Mouse (Mus musculus): ENCODE data around the gene Tomm40l. TPM values are rescaled to one million over a fixed set of nuclear protein-coding genes. Genes with fewer than 3 reads are reported as not detected.

Gene Tomm40l
- polyA plus RNA-seq, 1 experiment from 2014 or later = 44.1 TPM

- peaks cover 2% of the 10 kb centered on the region; the same call in 1 of the 2 replicates for H3K36me3 ChIP-seq (ENCODE audit: insufficient read depth, low read length)
- no peak overlapping the region for H3K4me3 ChIP-seq (ENCODE audit: low read length)
- 85% methylated on average over 3 of the region's 3 CpGs for WGBS
- H3K4me2 ChIP-seq (replicated peaks; ENCODE audit: low read depth, low read length) = no peak overlapping the region; the same call in 1 of the 2 replicates
- ATAC-seq (ENCODE audit: low FRiP score, low TSS enrichment) = 0 out of 2 replicates have a peak, but pooled peaks have one; percentile 1
- H3K9me3 ChIP-seq (ENCODE audit: low read length) = no peaks in the 10 kb centered on the region
- peak overlapping the region; percentile 94 for H3K27ac ChIP-seq (ENCODE audit: low read length)
- no peaks in the 10 kb centered on the region for H3K27me3 ChIP-seq (ENCODE audit: insufficient read depth, low read length)
- no peak overlapping the region for H3K9ac ChIP-seq (replicated peaks; ENCODE audit: low read length)
- peaks cover 8% of the 10 kb centered on the region for H3K4me1 ChIP-seq (ENCODE audit: insufficient read depth, low read length)
These were observed 41.5 kb upstream of the Tomm40l start for GRCm38 (mm10) chr1:171263666-171264461.

GRCm38 (mm10) chr1:171263185-171263611 is 40.9 kb upstream of the Tomm40l start:
- H3K36me3 ChIP-seq (ENCODE audit: insufficient read depth, low read length) = peaks cover 5% of the 10 kb centered on the region; the same call in 1 of the 2 replicates
- 8% methylated on average over 2 of the region's 2 CpGs for whole genome bisulfite sequencing
- H3K9ac ChIP-seq (replicated peaks; ENCODE audit: low read length) = no peak overlapping the region
- H3K4me1 ChIP-seq (ENCODE audit: insufficient read depth, low read length) = peaks cover 8% of the 10 kb centered on the region
- H3K27me3 ChIP-seq (ENCODE audit: insufficient read depth, low read length) = no peaks in the 10 kb centered on the region
- no peak overlapping the region for H3K4me3 ChIP-seq (ENCODE audit: low read length)
- no peaks in the 10 kb centered on the region for H3K9me3 ChIP-seq (ENCODE audit: low read length)
- peak; percentile 89 for ATAC-seq (ENCODE audit: low FRiP score, low TSS enrichment)
- peak overlapping the region; percentile 94 for H3K27ac ChIP-seq (ENCODE audit: low read length)
- H3K4me2 ChIP-seq (replicated peaks; ENCODE audit: low read depth, low read length) = peak overlapping the region; percentile 28

GRCm38 (mm10) chr1:171262594-171263130 is 40.3 kb upstream of the Tomm40l start:
- Histone ChIP-seq H3K9ac (replicated peaks; ENCODE audit: low read length) (peak overlapping the region; percentile 58), H3K36me3 (ENCODE audit: insufficient read depth, low read length) (peaks cover 6% of the 10 kb centered on the region; the same call in 1 of the 2 replicates)
- WGBS = 4% methylated on average over 8 of the region's 8 CpGs

GRCm38 (mm10) chr1:171260316-171260715 is 38.0 kb upstream of the Tomm40l start:
- Histone ChIP-seq H3K4me3 (ENCODE audit: low read length) (no peak overlapping the region), H3K9me3 (ENCODE audit: low read length) (no peaks in the 10 kb centered on the region), H3K4me2 (replicated peaks; ENCODE audit: low read depth, low read length) (no peak overlapping the region), H3K36me3 (ENCODE audit: insufficient read depth, low read length) (peaks cover 9% of the 10 kb centered on the region; the same call in 1 of the 2 replicates), H3K27me3 (ENCODE audit: insufficient read depth, low read length) (no peaks in the 10 kb centered on the region), H3K27ac (ENCODE audit: low read length) (no peak overlapping the region), H3K4me1 (ENCODE audit: insufficient read depth, low read length) (peaks cover 8% of the 10 kb centered on the region), H3K9ac (replicated peaks; ENCODE audit: low read length) (no peak overlapping the region)
- WGBS = 44% methylated on average over 3 of the region's 3 CpGs
- no peak for ATAC-seq (ENCODE audit: low FRiP score, low TSS enrichment)

More at GRCm38 (mm10) chr1:171262594-171263130, 40.3 kb upstream of the Tomm40l start:
- no peaks in the 10 kb centered on the region for H3K27me3 ChIP-seq (ENCODE audit: insufficient read depth, low read length)
- H3K4me2 ChIP-seq (replicated peaks; ENCODE audit: low read depth, low read length) = peak overlapping the region; percentile 28
- H3K27ac ChIP-seq (ENCODE audit: low read length) = peak overlapping the region; percentile 90
- no peaks in the 10 kb centered on the region for H3K9me3 ChIP-seq (ENCODE audit: low read length)
- ATAC-seq (ENCODE audit: low FRiP score, low TSS enrichment) = peak; percentile 85
- H3K4me1 ChIP-seq (ENCODE audit: insufficient read depth, low read length) = peaks cover 8% of the 10 kb centered on the region
- H3K4me3 ChIP-seq (ENCODE audit: low read length) = peak overlapping the region; percentile 19

GRCm38 (mm10) chr1:171258921-171259320 is 36.6 kb upstream of the Tomm40l start:
- 83% methylated on average over 17 of the region's 17 CpGs for WGBS

GRCm38 (mm10) chr1:171257781-171258180 is 35.5 kb upstream of the Tomm40l start:
- WGBS = 90% methylated on average over 9 of the region's 9 CpGs
- no peak overlapping the region for H3K4me3 ChIP-seq (ENCODE audit: low read length)
- no peak for ATAC-seq (ENCODE audit: low FRiP score, low TSS enrichment)

More at GRCm38 (mm10) chr1:171258921-171259320, 36.6 kb upstream of the Tomm40l start:
- Histone ChIP-seq H3K4me1 (ENCODE audit: insufficient read depth, low read length) (peaks cover 8% of the 10 kb centered on the region), H3K36me3 (ENCODE audit: insufficient read depth, low read length) (peaks cover 12% of the 10 kb centered on the region), H3K4me2 (replicated peaks; ENCODE audit: low read depth, low read length) (no peak overlapping the region), H3K4me3 (ENCODE audit: low read length) (no peak overlapping the region), H3K9me3 (ENCODE audit: low read length) (no peaks in the 10 kb centered on the region), H3K27ac (ENCODE audit: low read length) (no peak overlapping the region), H3K27me3 (ENCODE audit: insufficient read depth, low read length) (no peaks in the 10 kb centered on the region), H3K9ac (replicated peaks; ENCODE audit: low read length) (no peak overlapping the region)
- no peak for ATAC-seq (ENCODE audit: low FRiP score, low TSS enrichment)

GRCm38 (mm10) chr1:171256937-171257548 is 34.7 kb upstream of the Tomm40l start:
- WGBS = 71% methylated on average over 15 of the region's 15 CpGs
- Histone ChIP-seq H3K9ac (replicated peaks; ENCODE audit: low read length) (no peak overlapping the region), H3K36me3 (ENCODE audit: insufficient read depth, low read length) (peaks cover 12% of the 10 kb centered on the region), H3K9me3 (ENCODE audit: low read length) (no peaks in the 10 kb centered on the region), H3K4me2 (replicated peaks; ENCODE audit: low read depth, low read length) (no peak overlapping the region), H3K4me3 (ENCODE audit: low read length) (no peak overlapping the region), H3K27me3 (ENCODE audit: insufficient read depth, low read length) (no peaks in the 10 kb centered on the region), H3K4me1 (ENCODE audit: insufficient read depth, low read length) (peaks cover 13% of the 10 kb centered on the region), H3K27ac (ENCODE audit: low read length) (no peak overlapping the region)
- ATAC-seq (ENCODE audit: low FRiP score, low TSS enrichment) = no peak

More at GRCm38 (mm10) chr1:171257781-171258180, 35.5 kb upstream of the Tomm40l start:
- H3K27me3 ChIP-seq (ENCODE audit: insufficient read depth, low read length) = no peaks in the 10 kb centered on the region
- peaks cover 11% of the 10 kb centered on the region for H3K4me1 ChIP-seq (ENCODE audit: insufficient read depth, low read length)
- peaks cover 12% of the 10 kb centered on the region for H3K36me3 ChIP-seq (ENCODE audit: insufficient read depth, low read length)
- no peak overlapping the region for H3K27ac ChIP-seq (ENCODE audit: low read length)
- no peaks in the 10 kb centered on the region for H3K9me3 ChIP-seq (ENCODE audit: low read length)
- H3K4me2 ChIP-seq (replicated peaks; ENCODE audit: low read depth, low read length) = no peak overlapping the region
- H3K9ac ChIP-seq (replicated peaks; ENCODE audit: low read length) = no peak overlapping the region

GRCm38 (mm10) chr1:171256095-171256818 is 33.9 kb upstream of the Tomm40l start:
- 88% methylated on average over 24 of the region's 24 CpGs for WGBS
- peaks cover 18% of the 10 kb centered on the region for H3K4me1 ChIP-seq (ENCODE audit: insufficient read depth, low read length)
- no peak overlapping the region for H3K27ac ChIP-seq (ENCODE audit: low read length)
- no peak for ATAC-seq (ENCODE audit: low FRiP score, low TSS enrichment)
- no peaks in the 10 kb centered on the region for H3K27me3 ChIP-seq (ENCODE audit: insufficient read depth, low read length)
- no peak overlapping the region for H3K4me3 ChIP-seq (ENCODE audit: low read length)
- H3K9ac ChIP-seq (replicated peaks; ENCODE audit: low read length) = no peak overlapping the region
- H3K36me3 ChIP-seq (ENCODE audit: insufficient read depth, low read length) = peaks cover 12% of the 10 kb centered on the region
- no peak overlapping the region for H3K4me2 ChIP-seq (replicated peaks; ENCODE audit: low read depth, low read length)
- no peaks in the 10 kb centered on the region for H3K9me3 ChIP-seq (ENCODE audit: low read length)

GRCm38 (mm10) chr1:171252415-171252814 is 30.1 kb upstream of the Tomm40l start:
- 41% methylated on average over 17 of the region's 17 CpGs for WGBS
- Histone ChIP-seq H3K36me3 (ENCODE audit: insufficient read depth, low read length) (peaks cover 3% of the 10 kb centered on the region), H3K4me2 (replicated peaks; ENCODE audit: low read depth, low read length) (peak overlapping the region; percentile 62), H3K27ac (ENCODE audit: low read length) (peak overlapping the region; percentile 89), H3K27me3 (ENCODE audit: insufficient read depth, low read length) (no peaks in the 10 kb centered on the region), H3K9ac (replicated peaks; ENCODE audit: low read length) (peak overlapping the region; percentile 70), H3K4me1 (ENCODE audit: insufficient read depth, low read length) (peaks cover 54% of the 10 kb centered on the region), H3K4me3 (ENCODE audit: low read length) (peak overlapping the region; percentile 45), H3K9me3 (ENCODE audit: low read length) (no peaks in the 10 kb centered on the region)
- ATAC-seq (ENCODE audit: low FRiP score, low TSS enrichment) = no peak
